Mouse (Mus musculus) thymus, adult 2 months (tissue): Measurements from ENCODE around the gene Ap1m1. TPM values are rescaled to one million over a fixed set of nuclear protein-coding genes. Genes with fewer than 3 reads are reported as not detected.

Source experiments
- DNase-seq: peaks from one replicate; pipeline ENCODE4 v3.0.0; 2021
- H3K27ac ChIP-seq: fragments of 200-500 bp; 2 replicates; pipeline ENCODE4 v1.5.1; 2012; ENCODE audit warnings: low read length, control low read depth; ENCODE audit not compliant: control insufficient read depth, insufficient read depth
- H3K27me3 ChIP-seq: fragments of 200-500 bp; 2 replicates; pipeline ENCODE4 v1.6.1; 2012; ENCODE audit warnings: mild to moderate bottlenecking, low read length, moderate library complexity, mixed read lengths; ENCODE audit not compliant: control insufficient read depth, insufficient read depth
- H3K36me3 ChIP-seq: fragments of 200-500 bp; 2 replicates; pipeline ENCODE4 v1.6.1; 2012; ENCODE audit warnings: mild to moderate bottlenecking, low read length, moderate library complexity; ENCODE audit not compliant: control insufficient read depth, insufficient read depth
- H3K4me1 ChIP-seq: fragments of 200-500 bp; replicated peaks from 2 replicates; pipeline ENCODE4 v1.6.1; 2012; ENCODE audit warnings: low read length; ENCODE audit not compliant: control insufficient read depth, insufficient read depth
- H3K4me3 ChIP-seq: fragments of 200-500 bp; 2 replicates; pipeline ENCODE4 v1.5.1; 2012; ENCODE audit warnings: mild to moderate bottlenecking, low read length, control low read depth, moderate library complexity; ENCODE audit not compliant: control insufficient read depth, insufficient read depth
- CTCF ChIP-seq: fragments of 200-500 bp; IDR thresholded peaks from 2 replicates; pipeline ENCODE4 v1.5.1; 2012; ENCODE audit warnings: mild to moderate bottlenecking, control low read depth, low read length, moderate library complexity, borderline replicate concordance; ENCODE audit not compliant: control insufficient read depth, poor library complexity, insufficient read depth; ENCODE audit errors: extremely low read depth
- POLR2A ChIP-seq: fragments of 200-500 bp; IDR thresholded peaks from 2 replicates; pipeline ENCODE4 v1.6.1; 2012; ENCODE audit warnings: mild to moderate bottlenecking, low read length, control low read depth, moderate library complexity; ENCODE audit not compliant: control insufficient read depth, poor library complexity, insufficient read depth; ENCODE audit errors: extremely low read depth
- WGBS: fragments of 180-500 bp; shearing (Covaris S2); methylation state at CpG from one replicate; pipeline ENCODE4 v1.1.7; 2018; 5-methylcytosine and 5-hydroxymethylcytosine counted together
- polyA plus RNA-seq: library from polyadenylated mRNA; depleted of rRNA; stranded (reverse); fragments of >200 nt; gene quantifications from 2 replicates; pipeline ENCODE4 v1.2.3, GENCODE M21; 2012

The Ap1m1 gene
- polyA plus RNA-seq, 1 experiment: 167 TPM

DNA sequence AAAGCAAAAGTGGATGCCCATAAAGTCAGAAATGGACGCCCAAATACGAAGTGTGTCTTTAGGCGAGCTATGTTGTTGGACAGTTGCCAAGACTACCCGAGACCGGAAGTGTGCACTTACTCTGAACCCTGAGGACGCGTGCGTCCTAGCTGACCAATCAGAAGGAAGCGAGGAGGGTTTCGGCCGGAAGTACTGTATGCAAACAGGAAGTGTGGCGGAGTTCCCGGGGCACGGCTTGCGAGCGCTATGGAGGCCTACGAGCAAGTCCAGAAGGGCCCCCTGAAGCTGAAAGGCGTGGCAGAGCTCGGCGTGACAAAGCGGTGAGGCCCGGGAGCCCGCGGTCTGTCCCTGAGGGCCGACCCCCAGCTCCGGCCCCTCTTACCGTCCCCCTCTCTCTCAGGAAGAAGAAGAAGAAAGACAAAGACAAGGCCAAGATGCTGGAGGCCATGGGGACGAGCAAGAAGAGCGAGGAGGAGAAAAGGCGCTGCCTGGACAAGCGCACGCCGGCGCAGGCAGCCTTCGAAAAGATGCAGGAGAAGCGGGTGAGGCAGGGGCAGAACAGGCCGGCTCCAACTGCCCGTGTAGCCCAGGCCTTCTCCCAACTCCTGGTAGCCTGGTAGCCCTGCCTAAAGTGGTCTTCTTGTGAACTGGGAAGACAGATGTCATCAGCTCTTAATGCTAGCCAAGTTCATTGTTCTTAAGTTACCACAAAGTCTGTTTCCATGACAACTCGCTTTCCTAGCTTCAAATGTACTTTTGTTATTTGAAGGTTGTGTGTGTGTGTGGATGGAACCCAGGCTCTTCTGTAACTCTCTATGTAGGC, 20.1 kb upstream of the Ap1m1 start, which contains the start of gene Fam32a:
TSS of gene Fam32a (plus strand) at position 190 of the 823 bp plus-strand sequence.
- DNase-seq: peak; percentile 83
- TF ChIP-seq POLR2A (peak; percentile 73), CTCF (no peak)
- Histone ChIP-seq H3K27ac (peak within 1 kb of the TSS; percentile 66; the same call in 1 of the 2 replicates), H3K36me3 (peaks cover 17% of the 10 kb centered on the region), H3K27me3 (no peaks in the 10 kb centered on the region), H3K4me3 (peak within 1 kb of the TSS; percentile 83), H3K4me1 (peaks cover 16% of the 10 kb centered on the region)
- WGBS: 10% methylated on average over 39 of the region's 39 CpGs

DNA sequence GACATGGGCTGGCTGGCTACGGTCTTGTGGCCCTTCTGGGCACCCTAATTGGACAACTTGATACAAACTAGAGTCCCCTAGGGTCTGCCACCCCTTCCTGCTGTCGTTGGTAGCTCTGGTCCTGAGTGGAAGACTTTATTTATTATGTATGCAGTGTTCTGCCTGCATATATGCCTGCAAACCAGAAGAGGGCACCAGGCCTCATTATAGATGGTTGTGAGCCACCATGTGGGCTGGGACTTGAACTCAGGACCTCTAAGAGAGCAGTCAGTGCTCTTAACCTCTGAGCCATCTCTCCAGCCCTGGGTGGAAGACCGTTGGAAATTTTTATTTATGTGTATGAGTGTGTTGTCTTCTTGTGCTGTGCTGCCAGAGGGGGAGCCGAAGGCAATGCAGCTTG, 19.1 kb upstream of the Ap1m1 start:
- Histone ChIP-seq H3K27me3 (no peaks in the 10 kb centered on the region), H3K4me3 (no peak overlapping the region)

DNA sequence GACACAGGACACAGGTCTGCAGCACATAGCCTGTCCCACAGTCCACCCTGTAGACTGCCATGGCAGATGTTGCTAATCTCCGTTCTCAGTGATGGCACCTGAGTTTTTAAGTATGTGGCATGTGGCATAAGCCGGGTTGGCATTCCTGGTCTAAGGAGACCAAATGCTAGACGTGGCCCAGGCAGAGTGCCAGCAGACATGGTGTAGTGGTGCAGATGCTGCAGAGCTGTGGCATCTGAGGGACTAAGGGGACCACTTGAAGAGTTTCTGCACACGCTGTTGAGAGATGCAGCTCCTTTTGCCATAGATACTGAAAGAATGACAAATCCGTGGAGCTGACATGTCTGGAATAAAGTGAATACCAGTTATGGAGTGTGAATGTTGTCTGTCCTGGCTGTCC, 17.2 kb upstream of the Ap1m1 start:
- Histone ChIP-seq H3K4me3 (no peak overlapping the region), H3K4me1 (peaks cover 6% of the 10 kb centered on the region), H3K27me3 (no peaks in the 10 kb centered on the region), H3K27ac (no peak overlapping the region), H3K36me3 (peaks cover 17% of the 10 kb centered on the region)
- DNase-seq: no peak
- no peak for TF ChIP-seq POLR2A
- no peak for TF ChIP-seq CTCF
- WGBS: 95% methylated on average over 5 of the region's 5 CpGs

More for the DNA sequence above, 19.1 kb upstream of the Ap1m1 start:
- Histone ChIP-seq H3K36me3 (peaks cover 17% of the 10 kb centered on the region), H3K4me1 (peaks cover 12% of the 10 kb centered on the region), H3K27ac (no peak overlapping the region)
- 77% methylated on average over 4 of the region's 4 CpGs for WGBS
- DNase-seq: no peak
- no peak for TF ChIP-seq CTCF
- TF ChIP-seq POLR2A: no peak

- Histone ChIP-seq H3K4me3 (peak overlapping the region; percentile 73), H3K4me1 (peaks cover 21% of the 10 kb centered on the region), H3K27ac (peak overlapping the region; percentile 34; the same call in 1 of the 2 replicates), H3K36me3 (no peaks in the 10 kb centered on the region), H3K27me3 (no peaks in the 10 kb centered on the region)
- no peak for DNase-seq
- no peak for TF ChIP-seq POLR2A
- TF ChIP-seq CTCF: no peak
- 1% methylated on average over 24 of the region's 24 CpGs for WGBS
These were observed 565 bp downstream of the Ap1m1 start for GRCm38 (mm10) chr8:72240403-72240763.

DNA sequence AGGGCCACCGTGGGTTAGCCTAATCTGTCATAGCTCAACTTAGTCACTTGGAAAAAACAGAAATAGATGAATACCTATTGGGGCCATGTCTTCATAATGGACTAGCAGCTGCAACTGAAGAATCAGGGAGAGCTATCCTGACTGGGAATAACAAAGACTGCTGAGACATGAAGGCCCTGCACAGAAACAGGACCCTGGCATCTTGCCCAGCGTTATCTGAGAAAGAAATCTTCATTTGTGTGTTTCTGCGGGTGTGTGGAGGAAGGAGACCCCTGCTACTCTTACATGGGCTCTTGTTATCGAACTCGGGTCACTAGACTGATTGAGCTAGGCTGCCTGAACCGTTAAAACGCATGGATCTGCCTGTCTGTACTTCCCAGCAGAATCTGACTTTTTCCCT, 1.1 kb downstream of the Ap1m1 start:
- Histone ChIP-seq H3K4me3 (peak overlapping the region; percentile 73), H3K27me3 (no peaks in the 10 kb centered on the region), H3K36me3 (no peaks in the 10 kb centered on the region), H3K27ac (no peak overlapping the region), H3K4me1 (peaks cover 21% of the 10 kb centered on the region)
- TF ChIP-seq CTCF: no peak
- TF ChIP-seq POLR2A: no peak
- no peak for DNase-seq
- 60% methylated on average over 7 of the region's 7 CpGs for WGBS

DNA sequence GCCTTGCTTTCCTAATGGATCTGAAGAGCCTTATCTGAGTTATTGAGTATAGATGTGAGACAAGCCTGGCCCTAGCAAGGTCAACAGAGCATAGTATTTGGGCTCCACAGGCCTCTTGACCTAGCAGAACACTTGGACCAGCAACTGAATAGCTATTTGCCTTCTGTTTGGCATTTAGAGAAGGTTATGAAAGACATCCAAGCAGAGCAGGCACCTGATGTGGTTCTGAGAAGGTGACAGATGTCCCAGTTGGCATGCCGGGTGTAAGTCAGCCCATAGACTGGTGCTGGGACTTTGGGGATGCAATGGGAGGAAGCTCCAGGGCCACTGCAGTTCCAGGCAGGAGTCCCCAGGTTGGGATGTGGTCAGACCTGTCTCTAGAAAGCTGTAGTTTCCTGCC, 2.4 kb downstream of the Ap1m1 start:
- no peaks in the 10 kb centered on the region for H3K27me3 ChIP-seq
- no peak for DNase-seq
- no peak overlapping the region for H3K4me3 ChIP-seq
- WGBS: 94% methylated on average over 1 of the region's 1 CpGs
- peaks cover 21% of the 10 kb centered on the region for H3K4me1 ChIP-seq
- no peaks in the 10 kb centered on the region for H3K36me3 ChIP-seq
- no peak for TF ChIP-seq POLR2A
- TF ChIP-seq CTCF: no peak
- H3K27ac ChIP-seq: no peak overlapping the region
